Mouse (Mus musculus) erythroblast, embryonic 14.5 days (primary cell): ENCODE measurements around the gene Phlpp1. TPM values are rescaled to one million over a fixed set of nuclear protein-coding genes. Genes with fewer than 3 reads are reported as not detected.

ENCODE experiments used
- H3K27me3 ChIP-seq: 2 replicates; pipeline ENCODE4 v1.6.1; 2012; ENCODE audit warnings: inconsistent platforms; ENCODE audit not compliant: control insufficient read depth
- H3K36me3 ChIP-seq: 2 replicates; pipeline ENCODE4 v1.6.1; 2012; ENCODE audit warnings: mild to moderate bottlenecking, inconsistent platforms; ENCODE audit not compliant: control insufficient read depth
- H3K4me1 ChIP-seq: 2 replicates; pipeline ENCODE4 v1.6.1; 2012; ENCODE audit warnings: inconsistent platforms; ENCODE audit not compliant: control insufficient read depth
- H3K4me3 ChIP-seq: replicated peaks from 2 replicates; pipeline ENCODE3; 2012; ENCODE audit warnings: moderate library complexity, mild to moderate bottlenecking, inconsistent platforms
- H3K9me3 ChIP-seq: 2 replicates; pipeline ENCODE4 v1.6.1; 2012; ENCODE audit warnings: low read length, inconsistent platforms, mixed read lengths; ENCODE audit not compliant: control insufficient read depth
- GATA1 ChIP-seq: IDR thresholded peaks from 2 replicates; pipeline ENCODE4 v1.6.1; 2012; ENCODE audit warnings: low read length, inconsistent platforms, mixed read lengths
- TAL1 ChIP-seq: IDR thresholded peaks from 3 replicates; pipeline ENCODE4 v1.6.1; 2012; ENCODE audit warnings: low read length, inconsistent platforms, mixed read lengths
- polyA plus RNA-seq: library from polyadenylated mRNA; stranded (reverse); fragments of >175 nt; gene quantifications from 2 replicates; pipeline ENCODE4 v1.2.3, GENCODE M21; 2012

Gene Phlpp1
- polyA plus RNA-seq, 1 experiment, result 0.14 TPM

DNA sequence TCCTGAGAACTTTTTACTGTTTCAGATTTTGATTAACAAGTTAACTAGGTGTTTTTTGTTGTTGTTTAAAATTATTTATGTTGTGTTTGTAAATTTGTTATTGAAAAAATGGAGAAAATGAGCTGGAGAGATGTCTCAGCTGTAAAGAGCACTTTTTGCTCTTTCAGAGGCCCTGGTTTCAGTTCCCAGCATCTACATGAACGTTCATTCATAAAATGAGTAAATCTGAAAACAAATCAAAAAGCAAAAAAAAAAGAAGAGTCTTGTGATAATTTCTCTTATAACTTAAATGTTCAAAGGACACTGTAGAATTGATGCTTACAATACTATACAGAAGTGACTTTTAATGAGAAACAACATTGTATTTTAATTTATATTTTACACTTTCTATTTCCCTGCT lies 82.5 kb downstream of the Phlpp1 start:
- H3K4me3 ChIP-seq, result no peak overlapping the region
- H3K36me3 ChIP-seq, result no peaks in the 10 kb centered on the region
- TF ChIP-seq TAL1 (no peak), GATA1 (no peak)
- H3K27me3 ChIP-seq, result no peaks in the 10 kb centered on the region
- H3K4me1 ChIP-seq, result no peaks in the 10 kb centered on the region
- H3K9me3 ChIP-seq, result peaks cover 3% of the 10 kb centered on the region

DNA sequence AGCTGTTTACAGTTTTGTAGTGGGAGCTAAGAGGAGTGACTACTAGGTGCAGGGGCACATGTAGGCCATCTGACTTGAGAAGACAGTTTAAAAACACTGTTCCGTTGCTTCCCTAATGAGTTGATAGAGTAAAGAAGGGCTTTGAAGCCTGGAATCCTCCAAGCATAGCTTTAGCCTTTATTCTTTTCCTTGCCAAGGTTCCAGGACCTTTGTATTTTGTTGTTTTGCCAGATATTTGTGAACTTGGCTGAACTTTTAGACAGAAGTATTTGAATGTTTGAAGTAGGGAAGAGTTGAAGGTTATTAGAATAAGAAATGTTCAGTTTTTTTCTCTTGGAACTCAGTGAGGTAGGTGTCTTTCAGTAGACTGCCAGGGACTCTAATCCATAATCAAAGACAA lies 85.6 kb downstream of the Phlpp1 start:
- Histone ChIP-seq H3K36me3 (no peaks in the 10 kb centered on the region), H3K4me3 (no peak overlapping the region), H3K4me1 (no peaks in the 10 kb centered on the region), H3K27me3 (no peaks in the 10 kb centered on the region), H3K9me3 (peaks cover 3% of the 10 kb centered on the region)
- no peak for TF ChIP-seq TAL1
- TF ChIP-seq GATA1, result no peak

DNA sequence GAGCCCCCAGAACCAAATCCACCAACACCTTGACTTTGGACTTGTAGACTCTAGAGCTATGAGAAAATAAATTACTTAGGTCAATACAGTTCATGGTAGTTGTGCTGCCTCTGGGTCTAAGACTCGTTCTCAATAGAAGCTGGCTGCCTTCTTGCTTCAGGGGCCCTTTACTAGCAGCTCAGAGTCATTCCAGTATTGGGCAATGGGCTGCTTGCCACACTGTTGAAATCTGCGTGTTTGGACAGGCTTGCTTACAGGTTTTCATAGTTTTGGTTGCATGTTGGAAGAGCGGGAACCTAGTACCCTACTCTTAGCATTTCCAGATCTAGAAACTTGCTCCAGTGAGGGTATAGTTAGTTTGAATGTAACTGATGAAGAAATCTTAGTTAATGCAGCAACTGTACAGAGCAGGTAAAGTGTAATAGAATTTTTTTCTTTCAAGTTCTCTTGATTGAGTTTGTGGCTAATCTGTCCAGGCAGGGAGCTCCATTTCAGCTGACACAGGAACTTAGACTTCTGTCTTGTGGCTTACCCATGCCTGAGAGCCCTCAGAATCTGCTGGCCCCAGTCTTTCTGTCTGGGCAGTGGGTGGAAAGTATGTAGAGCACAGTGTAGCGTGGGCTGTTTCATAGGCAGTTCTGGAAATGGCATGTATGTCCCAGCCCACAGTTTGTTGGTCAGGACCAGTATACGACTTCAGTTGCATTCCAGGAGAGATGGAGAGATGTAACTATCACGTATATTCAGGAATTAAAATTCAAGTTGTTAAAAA lies 96.7 kb downstream of the Phlpp1 start:
- H3K4me3 ChIP-seq, result no peak overlapping the region
- H3K4me1 ChIP-seq, result no peaks in the 10 kb centered on the region
- H3K9me3 ChIP-seq, result no peaks in the 10 kb centered on the region
- no peak for TF ChIP-seq TAL1
- no peak for TF ChIP-seq GATA1
- no peaks in the 10 kb centered on the region for H3K36me3 ChIP-seq
- no peaks in the 10 kb centered on the region for H3K27me3 ChIP-seq

GRCm38 (mm10) chr1:106269337-106269736 lies 97.8 kb downstream of the Phlpp1 start:
- Histone ChIP-seq H3K4me1 (no peaks in the 10 kb centered on the region), H3K36me3 (no peaks in the 10 kb centered on the region), H3K9me3 (no peaks in the 10 kb centered on the region), H3K4me3 (no peak overlapping the region), H3K27me3 (no peaks in the 10 kb centered on the region)
- TF ChIP-seq GATA1, result no peak
- no peak for TF ChIP-seq TAL1

DNA sequence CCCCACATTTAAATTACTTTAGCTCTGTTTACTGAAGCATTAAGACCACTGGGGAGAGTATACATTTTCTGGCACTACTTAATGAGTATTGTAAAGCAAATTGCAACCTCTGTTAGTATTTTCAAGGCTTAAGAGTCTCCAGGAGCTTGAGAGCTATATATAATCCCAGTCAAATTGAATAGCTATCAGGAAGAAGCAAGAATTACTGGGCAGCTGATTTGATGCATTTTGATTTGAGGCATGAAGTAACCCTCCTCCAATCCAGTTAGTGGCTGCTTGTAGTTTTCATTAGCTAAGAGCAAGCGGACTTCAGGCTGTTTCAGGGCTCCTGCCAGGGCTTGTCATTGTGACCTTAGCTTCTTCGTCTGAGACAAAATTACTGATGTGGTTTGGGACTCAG lies 101.4 kb downstream of the Phlpp1 start:
- no peak overlapping the region for H3K4me3 ChIP-seq
- H3K36me3 ChIP-seq, result no peaks in the 10 kb centered on the region
- H3K27me3 ChIP-seq, result no peaks in the 10 kb centered on the region
- no peak for TF ChIP-seq GATA1
- TF ChIP-seq TAL1, result no peak
- no peaks in the 10 kb centered on the region for H3K9me3 ChIP-seq
- no peaks in the 10 kb centered on the region for H3K4me1 ChIP-seq

DNA sequence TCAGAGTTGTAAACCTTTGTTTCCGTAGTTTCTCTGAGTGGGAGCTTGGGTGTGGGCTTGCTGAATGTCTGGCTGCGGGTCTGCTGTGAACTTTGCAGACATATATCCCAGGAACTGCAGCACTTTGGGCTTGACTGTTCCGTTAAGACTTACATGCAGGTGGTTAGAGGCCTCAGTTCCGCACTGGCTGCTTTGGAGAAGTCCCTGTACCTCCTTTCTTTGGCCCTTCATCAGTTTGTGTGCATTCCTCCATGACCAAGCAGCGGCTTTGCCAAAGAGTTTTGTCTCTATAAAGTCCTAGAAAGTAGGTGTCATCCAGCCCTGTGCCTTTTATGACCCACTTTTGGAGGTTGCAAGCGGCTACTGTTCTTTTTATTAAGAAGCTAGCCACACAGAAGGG lies 102.2 kb downstream of the Phlpp1 start:
- no peaks in the 10 kb centered on the region for H3K27me3 ChIP-seq
- no peaks in the 10 kb centered on the region for H3K4me1 ChIP-seq
- H3K4me3 ChIP-seq, result no peak overlapping the region
- TF ChIP-seq TAL1 (no peak), GATA1 (no peak)
- H3K36me3 ChIP-seq, result no peaks in the 10 kb centered on the region
- no peaks in the 10 kb centered on the region for H3K9me3 ChIP-seq

DNA sequence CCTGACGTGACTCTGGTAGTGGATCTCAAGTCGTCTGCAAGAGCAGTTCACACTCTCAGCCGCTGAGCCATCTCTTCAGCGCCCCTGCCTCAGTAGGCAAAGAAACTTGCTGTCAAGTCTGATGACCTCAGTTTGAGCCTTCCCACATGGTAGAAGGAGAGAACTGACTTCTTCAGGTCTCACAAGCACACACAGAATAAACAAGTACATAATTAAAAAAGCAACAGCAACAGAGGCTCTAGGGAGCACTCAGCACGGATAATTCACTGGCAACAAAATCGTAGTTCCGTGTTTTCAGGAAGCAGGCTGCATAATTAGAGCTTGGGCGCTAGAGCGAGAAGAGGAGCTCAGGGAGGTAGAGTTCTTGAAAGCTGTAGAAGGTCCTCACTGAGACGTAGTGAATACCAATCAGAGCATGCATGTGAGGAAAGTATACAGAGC lies 103.0 kb downstream of the Phlpp1 start:
- no peaks in the 10 kb centered on the region for H3K9me3 ChIP-seq
- H3K4me1 ChIP-seq, result no peaks in the 10 kb centered on the region
- H3K27me3 ChIP-seq, result no peaks in the 10 kb centered on the region
- H3K36me3 ChIP-seq, result no peaks in the 10 kb centered on the region
- no peak for TF ChIP-seq TAL1
- TF ChIP-seq GATA1, result no peak
- no peak overlapping the region for H3K4me3 ChIP-seq

GRCm38 (mm10) chr1:106275142-106275541 lies 103.6 kb downstream of the Phlpp1 start:
- no peaks in the 10 kb centered on the region for H3K36me3 ChIP-seq
- H3K4me1 ChIP-seq, result no peaks in the 10 kb centered on the region
- no peaks in the 10 kb centered on the region for H3K27me3 ChIP-seq
- no peaks in the 10 kb centered on the region for H3K9me3 ChIP-seq
- H3K4me3 ChIP-seq, result no peak overlapping the region
- no peak for TF ChIP-seq TAL1
- TF ChIP-seq GATA1, result no peak

DNA sequence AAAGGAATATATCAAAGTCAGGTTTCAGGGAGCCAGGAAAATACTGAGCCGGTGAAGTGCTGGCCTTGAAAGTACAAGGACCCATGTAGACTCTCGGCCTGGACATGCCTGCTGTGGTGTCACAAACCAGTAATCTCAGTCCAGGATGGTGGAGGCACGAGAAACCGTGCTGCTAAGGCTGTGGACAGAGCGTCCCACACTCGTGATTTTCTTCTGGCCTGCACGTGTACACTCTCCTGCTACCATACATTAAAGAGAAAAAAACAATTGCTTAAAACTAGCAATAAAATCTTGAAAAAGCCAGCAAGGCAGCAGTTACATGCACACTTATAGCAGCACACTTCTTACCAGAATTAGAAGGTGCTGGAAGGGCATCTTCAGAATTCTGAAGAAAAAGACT lies 104.2 kb downstream of the Phlpp1 start:
- no peaks in the 10 kb centered on the region for H3K27me3 ChIP-seq
- H3K9me3 ChIP-seq, result no peaks in the 10 kb centered on the region
- no peaks in the 10 kb centered on the region for H3K36me3 ChIP-seq
- no peak overlapping the region for H3K4me3 ChIP-seq
- no peak for TF ChIP-seq TAL1
- no peak for TF ChIP-seq GATA1
- no peaks in the 10 kb centered on the region for H3K4me1 ChIP-seq

GRCm38 (mm10) chr1:106276824-106277223 lies 105.3 kb downstream of the Phlpp1 start:
- Histone ChIP-seq H3K36me3 (no peaks in the 10 kb centered on the region; the same call in 1 of the 2 replicates), H3K4me1 (no peaks in the 10 kb centered on the region)
- TF ChIP-seq GATA1, result no peak
- no peak for TF ChIP-seq TAL1

More at GRCm38 (mm10) chr1:106276824-106277223, 105.3 kb downstream of the Phlpp1 start:
- Histone ChIP-seq H3K4me3 (no peak overlapping the region), H3K27me3 (no peaks in the 10 kb centered on the region), H3K9me3 (no peaks in the 10 kb centered on the region)
